Mouse (Mus musculus): Measurements from ENCODE around the gene Klhl29. TPM values are rescaled to one million over a fixed set of nuclear protein-coding genes. Genes with fewer than 3 reads are reported as not detected.

Gene Klhl29
- polyA plus RNA-seq, 1 experiment = not detected

DNA sequence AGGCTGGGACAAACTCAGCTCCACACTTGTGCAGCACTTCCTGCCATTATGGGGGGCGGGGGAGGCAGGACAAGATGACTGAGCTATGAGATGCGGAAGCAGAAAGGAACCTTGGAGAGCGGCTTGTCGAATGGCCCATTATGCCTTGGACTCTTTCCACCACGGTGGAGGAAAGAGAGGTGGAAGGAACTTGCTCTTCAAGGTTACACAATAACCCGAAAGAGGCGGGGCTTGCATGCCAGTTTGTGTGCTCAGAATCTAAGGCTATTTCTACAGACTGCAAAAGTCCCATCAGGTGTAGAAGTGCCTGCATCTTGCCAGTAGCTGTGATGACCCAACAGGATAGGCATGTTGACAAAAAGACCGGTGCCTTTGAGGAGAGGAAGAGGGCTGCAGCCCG is 98.5 kb downstream of the Klhl29 start:
- Histone ChIP-seq H3K36me3 (ENCODE audit: control insufficient read depth, insufficient read depth) (no peaks in the 10 kb centered on the region), H3K79me2 (ENCODE audit: control insufficient read depth, insufficient read depth) (no peaks in the 10 kb centered on the region), H3K27me3 (ENCODE audit: control insufficient read depth, insufficient read depth, insufficient read length) (no peaks in the 10 kb centered on the region), H3K4me3 (ENCODE audit: insufficient read depth, poor library complexity, severe bottlenecking) (no peak overlapping the region), H3K79me3 (ENCODE audit: low read depth) (no peaks in the 10 kb centered on the region), H3ac (ENCODE audit: control insufficient read depth, insufficient read length, low read depth) (no peak overlapping the region)
- TF ChIP-seq FOSL1 (IDR thresholded peaks at IDR 0.05; ENCODE audit: insufficient read depth, low read length, poor library complexity, severe bottlenecking) = no peak
- TF ChIP-seq MAX (IDR thresholded peaks at IDR 0.05) = no peak
- no peak for TF ChIP-seq CTCF (IDR thresholded peaks at IDR 0.05; ENCODE audit: control insufficient read depth, insufficient read depth, insufficient read length)
- no peak for TF ChIP-seq MYOD1 (IDR thresholded peaks at IDR 0.05; ENCODE audit: control insufficient read depth, insufficient read length, low read depth)
- TF ChIP-seq MYOG (IDR thresholded peaks at IDR 0.05; ENCODE audit: control insufficient read depth, extremely low read depth, insufficient read length) = no peak

- H3K27me3 ChIP-seq (ENCODE audit: control insufficient read depth, insufficient read depth, insufficient read length) = no peaks in the 10 kb centered on the region
- TF ChIP-seq MYOD1 (IDR thresholded peaks at IDR 0.05; ENCODE audit: control insufficient read depth, insufficient read length, low read depth) (no peak), MAX (IDR thresholded peaks at IDR 0.05) (no peak), CTCF (IDR thresholded peaks at IDR 0.05; ENCODE audit: control insufficient read depth, insufficient read depth, insufficient read length) (no peak), USF1 (IDR thresholded peaks at IDR 0.05; ENCODE audit: low read depth) (no peak), MYOG (IDR thresholded peaks at IDR 0.05; ENCODE audit: control insufficient read depth, extremely low read depth, insufficient read length) (no peak), CEBPB (IDR thresholded peaks at IDR 0.05; ENCODE audit: low read depth) (no peak), FOSL1 (IDR thresholded peaks at IDR 0.05; ENCODE audit: insufficient read depth, low read length, poor library complexity, severe bottlenecking) (no peak)
- H3K79me3 ChIP-seq (ENCODE audit: low read depth) = no peaks in the 10 kb centered on the region
- no peak overlapping the region for H3ac ChIP-seq (ENCODE audit: control insufficient read depth, insufficient read length, low read depth)
- H3K79me2 ChIP-seq (ENCODE audit: control insufficient read depth, insufficient read depth) = no peaks in the 10 kb centered on the region
- H3K36me3 ChIP-seq (ENCODE audit: control insufficient read depth, insufficient read depth) = no peaks in the 10 kb centered on the region
- no peak overlapping the region for H3K4me3 ChIP-seq (ENCODE audit: insufficient read depth, poor library complexity, severe bottlenecking)
Measured at GRCm38 (mm10) chr12:5275507-5275936, 100.0 kb downstream of the Klhl29 start.

GRCm38 (mm10) chr12:5274519-5274944 is 101.0 kb downstream of the Klhl29 start:
- Histone ChIP-seq H3K79me2 (ENCODE audit: control insufficient read depth, insufficient read depth) (no peaks in the 10 kb centered on the region), H3K4me3 (ENCODE audit: insufficient read depth, poor library complexity, severe bottlenecking) (no peak overlapping the region), H3ac (ENCODE audit: control insufficient read depth, insufficient read length, low read depth) (no peak overlapping the region), H3K36me3 (ENCODE audit: control insufficient read depth, insufficient read depth) (no peaks in the 10 kb centered on the region), H3K79me3 (ENCODE audit: low read depth) (no peaks in the 10 kb centered on the region), H3K27me3 (ENCODE audit: control insufficient read depth, insufficient read depth, insufficient read length) (no peaks in the 10 kb centered on the region)
- TF ChIP-seq MYOG (IDR thresholded peaks at IDR 0.05; ENCODE audit: control insufficient read depth, extremely low read depth, insufficient read length) = no peak
- no peak for TF ChIP-seq CEBPB (IDR thresholded peaks at IDR 0.05; ENCODE audit: low read depth)
- no peak for TF ChIP-seq MYOD1 (IDR thresholded peaks at IDR 0.05; ENCODE audit: control insufficient read depth, insufficient read length, low read depth)

GRCm38 (mm10) chr12:5273316-5274047 is 102.0 kb downstream of the Klhl29 start:
- TF ChIP-seq FOSL1 (IDR thresholded peaks at IDR 0.05; ENCODE audit: insufficient read depth, low read length, poor library complexity, severe bottlenecking) (no peak), USF1 (IDR thresholded peaks at IDR 0.05; ENCODE audit: low read depth) (no peak), MAX (IDR thresholded peaks at IDR 0.05) (no peak), CEBPB (IDR thresholded peaks at IDR 0.05; ENCODE audit: low read depth) (no peak), MYOG (IDR thresholded peaks at IDR 0.05; ENCODE audit: control insufficient read depth, extremely low read depth, insufficient read length) (no peak), CTCF (IDR thresholded peaks at IDR 0.05; ENCODE audit: control insufficient read depth, insufficient read depth, insufficient read length) (no peak), MYOD1 (IDR thresholded peaks at IDR 0.05; ENCODE audit: control insufficient read depth, insufficient read length, low read depth) (no peak)
- no peaks in the 10 kb centered on the region for H3K79me2 ChIP-seq (ENCODE audit: control insufficient read depth, insufficient read depth)
- H3ac ChIP-seq (ENCODE audit: control insufficient read depth, insufficient read length, low read depth) = no peak overlapping the region
- no peak overlapping the region for H3K4me3 ChIP-seq (ENCODE audit: insufficient read depth, poor library complexity, severe bottlenecking)
- H3K36me3 ChIP-seq (ENCODE audit: control insufficient read depth, insufficient read depth) = no peaks in the 10 kb centered on the region
- H3K79me3 ChIP-seq (ENCODE audit: low read depth) = no peaks in the 10 kb centered on the region
- no peaks in the 10 kb centered on the region for H3K27me3 ChIP-seq (ENCODE audit: control insufficient read depth, insufficient read depth, insufficient read length)

DNA sequence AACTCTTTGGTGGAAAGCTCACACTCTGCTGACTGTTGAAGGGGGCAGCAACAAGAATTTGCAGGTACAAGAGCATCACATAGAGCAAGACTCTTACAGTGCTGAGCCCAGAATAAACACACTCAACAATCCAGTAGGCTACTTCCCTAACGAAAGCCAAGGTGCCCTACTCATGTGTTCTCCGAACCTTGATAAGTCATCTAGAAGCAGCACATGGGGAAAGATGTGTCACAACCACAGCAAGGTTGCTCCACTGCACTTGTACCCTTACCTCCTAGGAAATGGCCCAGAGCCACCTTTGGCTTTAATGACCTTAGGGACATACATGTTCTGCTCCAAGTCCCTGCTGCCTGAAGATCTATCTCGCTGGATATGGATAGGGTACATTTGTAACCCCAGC is 105.0 kb downstream of the Klhl29 start:
- no peak overlapping the region for H3ac ChIP-seq (ENCODE audit: control insufficient read depth, insufficient read length, low read depth)
- no peak overlapping the region for H3K4me3 ChIP-seq (ENCODE audit: insufficient read depth, poor library complexity, severe bottlenecking)
- H3K27me3 ChIP-seq (ENCODE audit: control insufficient read depth, insufficient read depth, insufficient read length) = no peaks in the 10 kb centered on the region
- H3K79me2 ChIP-seq (ENCODE audit: control insufficient read depth, insufficient read depth) = no peaks in the 10 kb centered on the region
- no peak for TF ChIP-seq MYOD1 (IDR thresholded peaks at IDR 0.05; ENCODE audit: control insufficient read depth, insufficient read length, low read depth)
- no peak for TF ChIP-seq USF1 (IDR thresholded peaks at IDR 0.05; ENCODE audit: low read depth)
- TF ChIP-seq CEBPB (IDR thresholded peaks at IDR 0.05; ENCODE audit: low read depth) = no peak
- no peaks in the 10 kb centered on the region for H3K79me3 ChIP-seq (ENCODE audit: low read depth)
- no peaks in the 10 kb centered on the region for H3K36me3 ChIP-seq (ENCODE audit: control insufficient read depth, insufficient read depth)

- no peaks in the 10 kb centered on the region for H3K27me3 ChIP-seq (ENCODE audit: control insufficient read depth, insufficient read depth, insufficient read length)
- no peaks in the 10 kb centered on the region for H3K79me3 ChIP-seq (ENCODE audit: low read depth)
- no peak for TF ChIP-seq CTCF (IDR thresholded peaks at IDR 0.05; ENCODE audit: control insufficient read depth, insufficient read depth, insufficient read length)
- no peak for TF ChIP-seq USF1 (IDR thresholded peaks at IDR 0.05; ENCODE audit: low read depth)
- TF ChIP-seq MAX (IDR thresholded peaks at IDR 0.05) = no peak
- no peak for TF ChIP-seq MYOD1 (IDR thresholded peaks at IDR 0.05; ENCODE audit: control insufficient read depth, insufficient read length, low read depth)
- TF ChIP-seq CEBPB (IDR thresholded peaks at IDR 0.05; ENCODE audit: low read depth) = no peak
- no peak for TF ChIP-seq FOSL1 (IDR thresholded peaks at IDR 0.05; ENCODE audit: insufficient read depth, low read length, poor library complexity, severe bottlenecking)
- no peak for TF ChIP-seq MYOG (IDR thresholded peaks at IDR 0.05; ENCODE audit: control insufficient read depth, extremely low read depth, insufficient read length)
Measured at GRCm38 (mm10) chr12:5269936-5270335, 105.5 kb downstream of the Klhl29 start.

More at GRCm38 (mm10) chr12:5269936-5270335, 105.5 kb downstream of the Klhl29 start:
- Histone ChIP-seq H3K36me3 (ENCODE audit: control insufficient read depth, insufficient read depth) (no peaks in the 10 kb centered on the region), H3K4me3 (ENCODE audit: insufficient read depth, poor library complexity, severe bottlenecking) (no peak overlapping the region), H3ac (ENCODE audit: control insufficient read depth, insufficient read length, low read depth) (no peak overlapping the region), H3K79me2 (ENCODE audit: control insufficient read depth, insufficient read depth) (no peaks in the 10 kb centered on the region)

Measured in C2C12 (cell line).